Mouse (Mus musculus): Measurements from ENCODE around the gene Ush2a.

DNA sequence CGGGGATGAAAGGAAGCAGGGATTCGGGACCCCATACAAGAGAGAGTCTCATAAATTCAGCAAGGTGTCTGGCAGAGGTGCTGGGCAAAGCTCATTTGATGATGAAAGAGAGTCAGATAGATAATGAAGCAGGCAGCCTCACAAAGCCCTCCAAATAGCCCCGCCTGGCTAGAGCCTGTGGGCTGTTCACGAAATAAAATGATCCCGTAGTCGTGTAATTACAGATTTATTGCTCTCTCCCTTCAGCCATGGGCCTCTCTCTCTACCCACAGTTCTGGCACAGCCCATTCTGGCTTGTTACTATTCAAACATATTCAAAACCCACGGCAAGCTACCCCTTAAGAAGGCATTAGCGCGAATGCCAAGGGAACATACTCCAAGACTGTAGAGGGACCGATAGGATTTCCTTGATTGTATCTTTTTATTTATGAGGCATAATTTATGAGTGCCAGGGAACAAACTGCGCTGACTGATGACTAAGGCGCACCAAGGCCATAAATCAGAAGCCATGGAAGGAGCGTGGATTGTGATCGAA is 675.5 kb downstream of the Ush2a start:
- TF ChIP-seq CTCF (IDR thresholded peaks at IDR 0.05): no peak
- TF ChIP-seq EP300 (IDR thresholded peaks at IDR 0.05): no peak
